Mouse (Mus musculus): ENCODE measurements at regions not wholly inside any gene's neighbourhood (a gene's known extent, or its start where the extent isn't known, plus 50 kb on each side); places are given as distances from the start of the nearest gene placed in this dataset.

- Histone ChIP-seq H3K36me3 (ENCODE audit: control insufficient read depth, insufficient read depth, low read length) (no peaks in the 10 kb centered on the region), H3K27me3 (replicated peaks; ENCODE audit: control insufficient read depth, insufficient read depth, low read length) (no peaks in the 10 kb centered on the region), H3K27ac (ENCODE audit: low read depth, low read length) (no peak overlapping the region), H3K4me3 (ENCODE audit: low read length) (no peak overlapping the region), H3K4me1 (ENCODE audit: control insufficient read depth, insufficient read depth, low read depth, low read length) (no peaks in the 10 kb centered on the region), H3K9me3 (ENCODE audit: control insufficient read depth, low read length) (peaks cover 9% of the 10 kb centered on the region; the same call in 1 of the 2 replicates), H3K9ac (ENCODE audit: low read depth, low read length) (no peak overlapping the region), H3K4me2 (ENCODE audit: low read length) (no peak overlapping the region)
- WGBS: 41% methylated on average over 4 of the region's 4 CpGs
- ATAC-seq: no peak
Observed at GRCm38 (mm10) chr2:173976314-173977053, 99.6 kb upstream of the Stx16 start.

GRCm38 (mm10) chr2:173977236-173978053 lies 98.7 kb upstream of the Stx16 start:
- H3K4me3 ChIP-seq (ENCODE audit: low read length): no peak overlapping the region
- H3K9me3 ChIP-seq (ENCODE audit: control insufficient read depth, low read length): peaks cover 10% of the 10 kb centered on the region; the same call in 1 of the 2 replicates
- no peaks in the 10 kb centered on the region for H3K36me3 ChIP-seq (ENCODE audit: control insufficient read depth, insufficient read depth, low read length)
- no peak overlapping the region for H3K27ac ChIP-seq (ENCODE audit: low read depth, low read length)
- H3K27me3 ChIP-seq (replicated peaks; ENCODE audit: control insufficient read depth, insufficient read depth, low read length): no peaks in the 10 kb centered on the region
- no peak overlapping the region for H3K9ac ChIP-seq (ENCODE audit: low read depth, low read length)
- WGBS: 30% methylated on average over 12 of the region's 12 CpGs
- no peaks in the 10 kb centered on the region for H3K4me1 ChIP-seq (ENCODE audit: control insufficient read depth, insufficient read depth, low read depth, low read length)
- ATAC-seq: no peak
- H3K4me2 ChIP-seq (ENCODE audit: low read length): no peak overlapping the region

- Histone ChIP-seq H3K9me3 (ENCODE audit: control insufficient read depth, low read length) (peaks cover 10% of the 10 kb centered on the region; the same call in 1 of the 2 replicates), H3K36me3 (ENCODE audit: control insufficient read depth, insufficient read depth, low read length) (no peaks in the 10 kb centered on the region), H3K27me3 (replicated peaks; ENCODE audit: control insufficient read depth, insufficient read depth, low read length) (no peaks in the 10 kb centered on the region), H3K27ac (ENCODE audit: low read depth, low read length) (no peak overlapping the region), H3K9ac (ENCODE audit: low read depth, low read length) (no peak overlapping the region), H3K4me3 (ENCODE audit: low read length) (no peak overlapping the region), H3K4me2 (ENCODE audit: low read length) (no peak overlapping the region), H3K4me1 (ENCODE audit: control insufficient read depth, insufficient read depth, low read depth, low read length) (no peaks in the 10 kb centered on the region)
- 76% methylated on average over 13 of the region's 13 CpGs for WGBS
- ATAC-seq: no peak
Observed at GRCm38 (mm10) chr2:173978138-173978765, 97.9 kb upstream of the Stx16 start.

- Histone ChIP-seq H3K36me3 (ENCODE audit: control insufficient read depth, insufficient read depth, low read length) (no peaks in the 10 kb centered on the region), H3K4me3 (ENCODE audit: low read length) (no peak overlapping the region), H3K4me2 (ENCODE audit: low read length) (no peak overlapping the region), H3K9ac (ENCODE audit: low read depth, low read length) (no peak overlapping the region), H3K9me3 (ENCODE audit: control insufficient read depth, low read length) (0 out of 2 replicates have a peak, but pooled peaks cover 3% of the 10 kb centered on the region), H3K27ac (ENCODE audit: low read depth, low read length) (no peak overlapping the region), H3K27me3 (replicated peaks; ENCODE audit: control insufficient read depth, insufficient read depth, low read length) (no peaks in the 10 kb centered on the region), H3K4me1 (ENCODE audit: control insufficient read depth, insufficient read depth, low read depth, low read length) (no peaks in the 10 kb centered on the region)
- WGBS: 92% methylated on average over 9 of the region's 9 CpGs
- no peak for ATAC-seq
Observed at GRCm38 (mm10) chr2:173981036-173981435, 95.1 kb upstream of the Stx16 start.

GRCm38 (mm10) chr2:173987516-173987915 lies 88.6 kb upstream of the Stx16 start:
- WGBS: 75% methylated on average over 7 of the region's 7 CpGs

GRCm38 (mm10) chr2:173987921-173988320 lies 88.2 kb upstream of the Stx16 start:
- Histone ChIP-seq H3K27ac (ENCODE audit: low read depth, low read length) (no peak overlapping the region), H3K36me3 (ENCODE audit: control insufficient read depth, insufficient read depth, low read length) (no peaks in the 10 kb centered on the region), H3K4me3 (ENCODE audit: low read length) (no peak overlapping the region), H3K9ac (ENCODE audit: low read depth, low read length) (no peak overlapping the region), H3K4me1 (ENCODE audit: control insufficient read depth, insufficient read depth, low read depth, low read length) (peaks cover 3% of the 10 kb centered on the region; the same call in 1 of the 2 replicates), H3K4me2 (ENCODE audit: low read length) (no peak overlapping the region), H3K27me3 (replicated peaks; ENCODE audit: control insufficient read depth, insufficient read depth, low read length) (no peaks in the 10 kb centered on the region), H3K9me3 (ENCODE audit: control insufficient read depth, low read length) (no peaks in the 10 kb centered on the region)
- 81% methylated on average over 8 of the region's 8 CpGs for WGBS
- ATAC-seq: no peak

More at GRCm38 (mm10) chr2:173987516-173987915, 88.6 kb upstream of the Stx16 start:
- Histone ChIP-seq H3K9me3 (ENCODE audit: control insufficient read depth, low read length) (0 out of 2 replicates have a peak, but pooled peaks cover under 1% of the 10 kb centered on the region), H3K4me2 (ENCODE audit: low read length) (no peak overlapping the region), H3K9ac (ENCODE audit: low read depth, low read length) (no peak overlapping the region), H3K4me3 (ENCODE audit: low read length) (no peak overlapping the region), H3K27ac (ENCODE audit: low read depth, low read length) (no peak overlapping the region), H3K27me3 (replicated peaks; ENCODE audit: control insufficient read depth, insufficient read depth, low read length) (no peaks in the 10 kb centered on the region), H3K4me1 (ENCODE audit: control insufficient read depth, insufficient read depth, low read depth, low read length) (peaks cover 3% of the 10 kb centered on the region; the same call in 1 of the 2 replicates), H3K36me3 (ENCODE audit: control insufficient read depth, insufficient read depth, low read length) (no peaks in the 10 kb centered on the region)
- no peak for ATAC-seq

- Histone ChIP-seq H3K36me3 (ENCODE audit: control insufficient read depth, insufficient read depth, low read length) (no peaks in the 10 kb centered on the region), H3K4me1 (ENCODE audit: control insufficient read depth, insufficient read depth, low read depth, low read length) (peaks cover 4% of the 10 kb centered on the region; the same call in 1 of the 2 replicates), H3K27ac (ENCODE audit: low read depth, low read length) (no peak overlapping the region), H3K4me2 (ENCODE audit: low read length) (no peak overlapping the region), H3K9me3 (ENCODE audit: control insufficient read depth, low read length) (no peaks in the 10 kb centered on the region), H3K9ac (ENCODE audit: low read depth, low read length) (no peak overlapping the region), H3K27me3 (replicated peaks; ENCODE audit: control insufficient read depth, insufficient read depth, low read length) (no peaks in the 10 kb centered on the region), H3K4me3 (ENCODE audit: low read length) (no peak overlapping the region)
- ATAC-seq: no peak
- WGBS: 71% methylated on average over 11 of the region's 11 CpGs
Observed at GRCm38 (mm10) chr2:173988641-173989336, 87.3 kb upstream of the Stx16 start.

GRCm38 (mm10) chr2:173990664-173991063 lies 85.4 kb upstream of the Stx16 start:
- 92% methylated on average over 4 of the region's 4 CpGs for WGBS
- no peak overlapping the region for H3K4me3 ChIP-seq (ENCODE audit: low read length)
- H3K9ac ChIP-seq (ENCODE audit: low read depth, low read length): no peak overlapping the region
- H3K4me1 ChIP-seq (ENCODE audit: control insufficient read depth, insufficient read depth, low read depth, low read length): peaks cover 15% of the 10 kb centered on the region
- no peaks in the 10 kb centered on the region for H3K36me3 ChIP-seq (ENCODE audit: control insufficient read depth, insufficient read depth, low read length)
- no peak overlapping the region for H3K4me2 ChIP-seq (ENCODE audit: low read length)
- no peak overlapping the region for H3K27ac ChIP-seq (ENCODE audit: low read depth, low read length)
- no peaks in the 10 kb centered on the region for H3K9me3 ChIP-seq (ENCODE audit: control insufficient read depth, low read length)
- H3K27me3 ChIP-seq (replicated peaks; ENCODE audit: control insufficient read depth, insufficient read depth, low read length): no peaks in the 10 kb centered on the region
- no peak for ATAC-seq
